Mouse (Mus musculus) kidney, adult 2 months (tissue): ENCODE measurements at regions not wholly inside any gene's neighbourhood (a gene's known extent, or its start where the extent isn't known, plus 50 kb on each side); places are given as distances from the start of the nearest gene placed in this dataset.

Source experiments
- DNase-seq: peaks from one replicate; pipeline ENCODE4 v3.0.0; 2021
- H3K27ac ChIP-seq: fragments of 200-500 bp; 2 replicates; pipeline ENCODE4 v1.5.1; 2012; ENCODE audit warnings: low read depth, low read length, control low read depth, inconsistent platforms; ENCODE audit not compliant: insufficient read depth
- H3K27me3 ChIP-seq: fragments of 200-500 bp; replicated peaks from 2 replicates; pipeline ENCODE4 v1.6.1; 2012; ENCODE audit warnings: mild to moderate bottlenecking, moderate library complexity, low read length, inconsistent platforms; ENCODE audit not compliant: control insufficient read depth, insufficient read depth
- H3K36me3 ChIP-seq: fragments of 200-500 bp; 2 replicates; pipeline ENCODE4 v1.6.1; 2012; ENCODE audit warnings: mild to moderate bottlenecking, moderate library complexity, low read length, inconsistent platforms; ENCODE audit not compliant: control insufficient read depth, insufficient read depth
- H3K4me1 ChIP-seq: fragments of 200-500 bp; 2 replicates; pipeline ENCODE4 v1.6.1; 2011; ENCODE audit warnings: low read length; ENCODE audit not compliant: control insufficient read depth, insufficient read depth
- H3K4me3 ChIP-seq: fragments of 200-500 bp; 2 replicates; pipeline ENCODE4 v1.5.1; 2011; ENCODE audit warnings: mild to moderate bottlenecking, low read depth, low read length, control low read depth; ENCODE audit not compliant: insufficient read depth
- CTCF ChIP-seq: fragments of 200-500 bp; conservative IDR thresholded peaks from 2 replicates; pipeline ENCODE4 v1.5.1; 2011; ENCODE audit warnings: low read depth, mild to moderate bottlenecking, control low read depth, low read length, moderate library complexity, mixed read lengths; ENCODE audit not compliant: insufficient read depth, insufficient read length
- POLR2A ChIP-seq: fragments of 200-500 bp; IDR thresholded peaks from one replicate; pipeline ENCODE4 v1.6.1; 2011; ENCODE audit warnings: low read depth, low read length, control low read depth
- WGBS: fragments of 180-500 bp; shearing (Covaris S2); methylation state at CpG from one replicate; pipeline ENCODE4 v1.1.7; 2018; 5-methylcytosine and 5-hydroxymethylcytosine counted together

DNA sequence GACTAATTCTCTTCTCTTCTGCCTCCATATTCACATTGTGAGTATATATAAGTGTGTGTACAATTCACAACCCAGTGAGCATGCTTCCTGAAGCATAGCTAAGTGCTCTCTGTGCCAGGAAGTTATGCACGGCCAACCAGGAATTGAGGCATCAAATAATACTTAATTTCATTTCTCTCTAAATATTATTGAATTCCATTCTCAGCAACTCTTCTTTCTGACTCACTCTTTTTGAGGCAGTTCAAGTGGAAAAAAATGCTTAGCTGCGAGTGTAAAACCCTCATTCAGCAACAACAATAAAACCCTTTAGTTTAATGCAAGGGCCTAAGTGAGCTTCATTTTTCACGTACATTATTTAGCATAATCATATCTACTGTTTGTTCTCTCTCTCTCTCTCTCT, 262.0 kb downstream of the Abcc12 start:
- H3K4me3 ChIP-seq: no peak overlapping the region
- DNase-seq: no peak
- H3K36me3 ChIP-seq: no peaks in the 10 kb centered on the region
- TF ChIP-seq CTCF (no peak), POLR2A (no peak)
- no peaks in the 10 kb centered on the region for H3K27me3 ChIP-seq
- H3K4me1 ChIP-seq: no peaks in the 10 kb centered on the region
- 50% methylated on average over 3 of the region's 3 CpGs for WGBS
- H3K27ac ChIP-seq: no peak overlapping the region

DNA sequence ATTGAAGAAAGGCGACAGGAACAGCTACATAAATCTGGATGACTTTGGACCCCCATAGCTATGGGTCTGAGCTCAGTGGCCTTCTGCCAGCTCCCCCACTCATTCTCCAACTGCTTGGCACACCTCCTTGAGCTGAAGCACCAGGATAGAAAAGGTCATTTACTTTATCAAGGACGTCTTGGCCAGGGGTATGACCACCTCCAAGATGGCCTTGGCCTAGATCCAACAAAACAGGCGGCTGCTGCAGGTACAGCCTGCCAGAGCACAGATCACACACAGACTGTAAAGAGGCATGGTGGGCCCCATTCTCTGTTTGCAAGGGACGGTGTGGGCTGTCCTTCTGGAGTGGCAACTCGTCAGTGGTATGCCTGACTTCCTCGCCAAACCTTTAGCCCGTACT, 264.2 kb downstream of the Abcc12 start:
- H3K36me3 ChIP-seq: no peaks in the 10 kb centered on the region
- H3K4me1 ChIP-seq: no peaks in the 10 kb centered on the region
- H3K4me3 ChIP-seq: no peak overlapping the region
- no peak for DNase-seq
- no peak overlapping the region for H3K27ac ChIP-seq
- TF ChIP-seq POLR2A (no peak), CTCF (no peak)
- H3K27me3 ChIP-seq: no peaks in the 10 kb centered on the region
- 84% methylated on average over 7 of the region's 7 CpGs for WGBS

DNA sequence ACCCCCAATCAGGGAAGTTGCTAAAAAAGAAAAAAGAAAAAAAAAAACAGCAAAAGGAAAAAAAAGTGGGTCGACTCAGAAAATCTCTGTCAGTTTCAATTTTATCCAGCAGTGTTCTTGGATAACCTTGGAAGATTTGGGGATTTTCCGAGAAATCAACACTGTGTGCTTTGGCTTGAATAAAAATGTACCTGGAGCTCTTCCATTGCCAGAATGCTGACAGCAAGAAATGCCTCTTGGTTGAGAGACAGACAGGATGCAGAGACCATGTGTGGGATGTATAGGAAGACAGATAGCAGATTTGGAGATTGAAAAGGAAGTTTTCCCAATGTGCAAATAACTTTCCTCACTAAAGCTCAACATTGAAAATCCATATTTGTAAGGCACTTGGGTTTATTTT, 271.0 kb downstream of the Abcc12 start:
- TF ChIP-seq POLR2A (no peak), CTCF (no peak)
- Histone ChIP-seq H3K27me3 (no peaks in the 10 kb centered on the region), H3K4me1 (no peaks in the 10 kb centered on the region), H3K36me3 (no peaks in the 10 kb centered on the region), H3K4me3 (no peak overlapping the region), H3K27ac (no peak overlapping the region)
- WGBS: 67% methylated on average over 2 of the region's 2 CpGs
- DNase-seq: no peak

DNA sequence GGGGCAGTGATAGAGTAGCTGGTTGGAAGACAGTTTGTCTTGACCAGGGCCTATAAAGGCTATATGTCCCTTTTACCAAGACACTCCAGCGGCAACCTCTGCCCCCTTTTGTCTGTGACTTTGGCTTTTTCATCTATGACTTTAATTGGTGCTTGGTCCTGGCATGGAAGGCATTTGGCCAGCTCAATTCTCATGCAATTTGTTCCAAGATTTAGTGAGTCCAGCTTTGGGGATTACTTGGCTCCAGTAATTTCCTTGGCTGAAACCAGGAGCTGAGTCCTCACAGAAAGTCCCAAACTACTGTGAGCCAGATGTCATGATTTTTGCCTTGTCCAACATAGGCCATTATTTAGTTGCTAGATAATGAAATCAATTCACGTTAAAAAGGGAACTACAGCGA, 273.1 kb downstream of the Abcc12 start:
- Histone ChIP-seq H3K36me3 (no peaks in the 10 kb centered on the region), H3K27me3 (no peaks in the 10 kb centered on the region), H3K4me1 (no peaks in the 10 kb centered on the region), H3K27ac (no peak overlapping the region), H3K4me3 (no peak overlapping the region)
- TF ChIP-seq POLR2A (no peak), CTCF (no peak)
- no peak for DNase-seq
- WGBS: 93% methylated on average over 3 of the region's 3 CpGs

DNA sequence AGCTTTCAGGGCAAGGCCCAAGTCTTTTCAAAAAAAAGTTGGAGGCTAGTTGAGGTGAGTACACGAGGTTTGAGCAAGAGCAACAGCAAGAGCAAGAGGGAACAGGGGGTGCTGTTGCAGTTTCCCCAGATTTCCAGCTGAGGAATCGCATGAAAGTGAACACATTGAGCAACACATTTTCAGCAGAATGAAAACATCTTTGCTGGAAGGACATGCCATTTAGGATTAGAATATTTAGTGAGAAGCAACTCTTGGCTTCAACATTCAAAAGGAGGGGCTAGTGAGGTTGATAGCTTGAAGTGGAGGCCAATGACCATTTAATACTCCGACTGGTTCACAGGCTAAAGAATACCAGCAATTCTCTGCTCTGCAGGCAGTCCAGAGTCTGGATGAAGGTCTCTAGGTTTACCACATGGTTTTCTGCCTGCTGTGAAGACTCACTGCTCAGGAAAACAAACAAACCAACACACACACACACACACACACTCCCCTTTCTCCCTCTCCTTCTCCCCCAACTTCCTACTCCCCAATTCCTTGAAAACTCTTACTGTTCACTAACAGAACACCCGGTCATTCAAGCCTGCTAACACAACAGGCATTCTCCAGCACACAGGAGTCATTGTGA, 278.5 kb downstream of the Abcc12 start:
- TF ChIP-seq POLR2A (no peak), CTCF (no peak)
- WGBS: 51% methylated on average over 4 of the region's 4 CpGs
- no peak overlapping the region for H3K4me3 ChIP-seq

DNA sequence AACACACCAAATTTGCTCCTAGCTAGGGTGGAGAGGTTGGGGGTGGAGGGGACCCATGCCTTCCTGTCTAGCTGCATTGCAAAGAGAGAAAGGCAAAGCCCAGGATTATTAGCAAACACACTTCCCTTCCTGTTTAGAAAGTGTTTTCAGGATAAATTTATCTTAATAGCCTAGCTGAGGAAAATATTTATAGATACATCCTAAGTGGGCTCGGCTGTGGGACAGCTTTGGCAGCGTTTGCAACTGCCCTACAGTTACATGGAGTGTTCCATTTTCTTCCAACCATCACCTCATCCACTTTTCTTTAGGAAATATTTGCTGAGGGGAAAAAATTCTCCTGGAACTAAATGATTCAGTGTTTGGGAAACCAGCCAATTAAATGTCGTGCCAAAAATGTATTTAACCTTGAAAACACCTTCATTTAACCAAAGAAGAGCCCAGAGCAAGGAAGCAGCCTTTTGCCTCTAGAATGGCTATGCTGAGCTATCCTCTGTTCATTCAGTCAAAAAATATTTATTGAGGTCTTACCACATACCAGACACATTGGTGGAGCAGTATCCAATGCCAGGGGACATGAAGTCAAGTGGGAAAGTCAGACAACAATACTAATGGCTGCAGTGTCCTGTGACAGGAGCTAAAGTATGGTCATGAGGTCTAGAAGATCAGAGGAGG, 291.6 kb downstream of the Abcc12 start:
- no peak overlapping the region for H3K27ac ChIP-seq
- H3K36me3 ChIP-seq: no peaks in the 10 kb centered on the region
- TF ChIP-seq CTCF (no peak), POLR2A (no peak)
- WGBS: 45% methylated on average over 3 of the region's 3 CpGs
- H3K27me3 ChIP-seq: no peaks in the 10 kb centered on the region
- H3K4me1 ChIP-seq: no peaks in the 10 kb centered on the region
- DNase-seq: no peak
- H3K4me3 ChIP-seq: no peak overlapping the region

More for the DNA sequence above, 278.5 kb downstream of the Abcc12 start:
- DNase-seq: no peak
- H3K4me1 ChIP-seq: no peaks in the 10 kb centered on the region
- H3K27me3 ChIP-seq: no peaks in the 10 kb centered on the region
- no peaks in the 10 kb centered on the region for H3K36me3 ChIP-seq
- no peak overlapping the region for H3K27ac ChIP-seq

DNA sequence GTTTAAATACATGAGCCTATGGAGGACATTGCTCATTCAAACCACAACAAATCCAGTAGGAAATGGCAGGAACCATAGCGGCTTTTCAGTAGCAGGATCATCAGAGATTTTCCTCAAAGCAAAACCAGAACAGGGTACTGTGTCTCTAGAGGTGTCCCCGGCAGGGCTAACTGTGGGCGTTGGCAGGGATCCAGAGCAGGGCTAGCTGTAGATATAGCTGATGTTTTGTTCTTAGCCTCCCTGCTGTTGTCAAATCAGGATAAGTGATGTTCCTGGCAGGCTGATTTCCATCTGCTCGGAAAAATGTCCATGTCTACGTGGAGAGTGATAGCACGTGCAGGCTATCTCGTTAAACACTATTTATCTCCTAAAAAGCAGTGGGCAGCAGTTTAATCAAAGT, 297.6 kb downstream of the Abcc12 start:
- Histone ChIP-seq H3K36me3 (no peaks in the 10 kb centered on the region), H3K4me1 (no peaks in the 10 kb centered on the region), H3K27me3 (no peaks in the 10 kb centered on the region), H3K27ac (no peak overlapping the region), H3K4me3 (no peak overlapping the region)
- 63% methylated on average over 7 of the region's 7 CpGs for WGBS
- TF ChIP-seq CTCF: no peak
- no peak for TF ChIP-seq POLR2A
- no peak for DNase-seq
